Comparison of ENCODE assay signal across 8 mouse cellular contexts in the genomic region with DNA sequence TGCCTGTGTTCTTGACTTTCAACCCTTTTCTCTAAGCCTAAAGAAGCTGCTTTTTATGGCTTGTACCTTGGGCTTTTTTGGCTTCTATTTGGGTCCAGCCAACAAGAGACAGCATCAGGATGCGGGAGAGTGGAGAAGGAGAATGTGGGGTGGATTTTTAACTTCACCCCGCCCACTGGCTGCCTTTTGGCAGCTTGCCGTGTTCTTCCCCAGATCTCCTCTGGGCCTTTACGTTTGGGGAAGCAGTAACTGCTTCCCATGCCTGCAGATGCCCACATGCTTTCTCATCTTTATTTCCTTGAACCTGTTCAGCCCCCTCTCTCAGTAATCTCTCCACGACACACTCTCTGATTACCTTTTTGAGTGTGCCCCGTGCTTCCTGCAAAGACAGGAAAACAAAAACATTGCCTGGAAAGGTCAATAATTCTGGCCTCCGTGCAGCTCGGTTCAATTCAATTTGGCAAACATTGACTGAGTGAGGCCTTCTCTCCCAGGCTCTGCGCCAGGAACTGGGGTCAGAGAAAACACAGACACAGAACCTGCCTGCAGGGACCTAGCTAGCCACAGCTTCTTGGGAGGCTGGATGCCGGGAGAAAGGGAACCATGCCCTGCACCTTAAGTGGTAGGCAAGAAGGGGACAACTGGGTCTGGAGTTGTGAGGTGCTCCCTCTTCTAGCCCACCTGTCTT. TPM values are rescaled to one million over a fixed set of nuclear protein-coding genes. Genes with fewer than 3 reads are reported as not detected.
DNase-seq lines count a peak whose midpoint lies in the region; ATAC-seq and TF ChIP-seq lines count a peak whose summit lies in the region.

No protein-coding gene starts in this region.

- no peak overlapping the region for H3K4me3 ChIP-seq in midbrain, embryonic 11.5 days (ENCODE audit: low read depth, low read length)
- H3K4me3 ChIP-seq in midbrain, embryonic 13.5 days (replicated peaks): no peak overlapping the region
- no peak overlapping the region for H3K4me3 ChIP-seq in liver, postnatal 0 days (ENCODE audit: low read depth, low read length)

- peak; percentile 47 for TF ChIP-seq EP300 in liver, postnatal 0 days (IDR thresholded peaks at IDR 0.05; ENCODE audit: low read depth)

- H3K4me1 ChIP-seq in midbrain, embryonic 11.5 days (ENCODE audit: control insufficient read depth, insufficient read depth, low read length): no peaks in the 10 kb centered on the region
- H3K4me1 ChIP-seq in midbrain, embryonic 13.5 days (replicated peaks): no peaks in the 10 kb centered on the region; the same call in 1 of the 2 replicates
- no peaks in the 10 kb centered on the region for H3K4me1 ChIP-seq in liver, postnatal 0 days (ENCODE audit: insufficient read depth)

- no peak overlapping the region for H3K4me2 ChIP-seq in midbrain, embryonic 11.5 days
- no peak overlapping the region for H3K4me2 ChIP-seq in midbrain, embryonic 13.5 days (replicated peaks)
- peak overlapping the region; percentile 49 for H3K4me2 ChIP-seq in liver, postnatal 0 days (ENCODE audit: low read depth, low read length)

- WGBS in midbrain, embryonic 11.5 days: 55% methylated on average over 10 of the region's 10 CpGs
- 52% methylated on average over 10 of the region's 10 CpGs for WGBS in midbrain, embryonic 13.5 days
- WGBS in liver, postnatal 0 days (ENCODE audit: insufficient replicate concordance): 34% methylated on average over 10 of the region's 10 CpGs

- no peak overlapping the region for H3K9ac ChIP-seq in midbrain, embryonic 11.5 days (ENCODE audit: low read length)
- no peak overlapping the region for H3K9ac ChIP-seq in midbrain, embryonic 13.5 days (replicated peaks)
- peak overlapping the region; percentile 42; the same call in 1 of the 2 replicates for H3K9ac ChIP-seq in liver, postnatal 0 days (replicated peaks)

- peak; percentile 57 to 72 for DNase-seq in cerebellum, postnatal 10 days
- DNase-seq in cerebellum, adult 11-12 months: no peak
- peak; percentile 69 for DNase-seq in midbrain, embryonic 11.5 days (ENCODE audit: low spot score, missing footprints)
- DNase-seq in kidney, adult 9 months: peak; percentile 84
- peak; percentile 69 for DNase-seq in liver, postnatal 0 days
- no peak for DNase-seq in urinary bladder, adult 18-20 months (ENCODE audit: low spot score in 2 of 2)
- DNase-seq in thymus, postnatal 4 days: no peak

- TF ChIP-seq CTCF in liver, postnatal 0 days (IDR thresholded peaks at IDR 0.05; ENCODE audit: low read depth): no peak

- H3K27ac ChIP-seq in midbrain, embryonic 11.5 days (ENCODE audit: low read depth, low read length): no peak overlapping the region
- H3K27ac ChIP-seq in midbrain, embryonic 13.5 days: no peak overlapping the region
- peak overlapping the region; percentile 89 for H3K27ac ChIP-seq in liver, postnatal 0 days (ENCODE audit: low read depth)

- no peak for ATAC-seq in midbrain, embryonic 11.5 days (ENCODE audit: low FRiP score)
- no peak for ATAC-seq in midbrain, embryonic 13.5 days
- ATAC-seq in liver, postnatal 0 days: peak; percentile 93

- H3K27me3 ChIP-seq in midbrain, embryonic 11.5 days (ENCODE audit: control insufficient read depth, insufficient read depth, low read length): no peaks in the 10 kb centered on the region
- no peaks in the 10 kb centered on the region for H3K27me3 ChIP-seq in midbrain, embryonic 13.5 days
- H3K27me3 ChIP-seq in liver, postnatal 0 days (ENCODE audit: insufficient read depth, low read length): no peaks in the 10 kb centered on the region

- no peaks in the 10 kb centered on the region for H3K36me3 ChIP-seq in midbrain, embryonic 11.5 days (ENCODE audit: control insufficient read depth, insufficient read depth, low read length)
- no peaks in the 10 kb centered on the region for H3K36me3 ChIP-seq in midbrain, embryonic 13.5 days
- H3K36me3 ChIP-seq in liver, postnatal 0 days (replicated peaks; ENCODE audit: insufficient read depth, low read length): no peaks in the 10 kb centered on the region

- H3K9me3 ChIP-seq in midbrain, embryonic 11.5 days (ENCODE audit: control insufficient read depth, low read length): no peaks in the 10 kb centered on the region
- H3K9me3 ChIP-seq in midbrain, embryonic 13.5 days: no peaks in the 10 kb centered on the region
- H3K9me3 ChIP-seq in liver, postnatal 0 days (ENCODE audit: low read length): no peaks in the 10 kb centered on the region

RNA-seq across cellular contexts. Expression of gene Ptpn3, which starts 17.0 kb away (rescaled TPM):
- polyA plus RNA-seq in midbrain, embryonic 11.5 days (2014; fragmentation: Nextera tagmentation; extraction: Ambion mirVana): 0.33 and 0.90 TPM in 2 replicates
- polyA plus RNA-seq in midbrain, embryonic 13.5 days (2015; fragmentation: Nextera tagmentation; extraction: Ambion mirVana): 1.5 and 1.6 TPM in 2 replicates
- polyA plus RNA-seq in liver, postnatal 0 days (2015; fragmentation: Nextera tagmentation; extraction: Ambion mirVana): 2.5 and 3.0 TPM in 2 replicates

Comparison
In these comparisons a context has a peak if more than half of its experiments do, and no peak if none do; other contexts are left out.
1. DNase-seq: peak in cerebellum, postnatal 10 days (2 of 2), midbrain, embryonic 11.5 days (single experiment), kidney, adult 9 months (single experiment) and liver, postnatal 0 days (single experiment); none in cerebellum, adult 11-12 months (single experiment), urinary bladder, adult 18-20 months (0 of 2) and thymus, postnatal 4 days (single experiment).